In genomic region chr2:74732513-74733316, GRCm38 (mm10) we compare ENCODE assay signal across 13 mouse cellular contexts. TPM values are rescaled to one million over a fixed set of nuclear protein-coding genes. Genes with fewer than 3 reads are reported as not detected.
DNase-seq lines count a peak whose midpoint lies in the region; ATAC-seq and TF ChIP-seq lines count a peak whose summit lies in the region.
"Had no signal": no experiment of that assay in that cellular context is flagged by ENCODE, and none has a peak within 500 bp of the region (broad histone marks: within the 10 kb centered on the region; RNA-seq: fewer than 3 reads in every experiment).

No protein-coding gene starts in this region.

- WGBS in heart, embryonic 13.5 days: 1% methylated on average over 52 of the region's 52 CpGs
- 1% methylated on average over 52 of the region's 52 CpGs for WGBS in limb, embryonic 12.5 days

- no peak for TF ChIP-seq CTCF in E14TG2a.4 (conservative IDR thresholded peaks at IDR 0.05; ENCODE audit: low read length)
- no peak for TF ChIP-seq CTCF in embryonic fibroblast, embryonic 13.5 days (IDR thresholded peaks at IDR 0.05; ENCODE audit: borderline replicate concordance, insufficient read depth, low read length)

- peak overlapping the region; percentile 41 for H3K4me2 ChIP-seq in heart, embryonic 13.5 days
- H3K4me2 ChIP-seq in limb, embryonic 12.5 days: peak overlapping the region; percentile 55

- peaks cover 14% of the 10 kb centered on the region for H3K4me1 ChIP-seq in heart, embryonic 13.5 days
- H3K4me1 ChIP-seq in E14TG2a.4 (replicated peaks; ENCODE audit: low read depth, low read length): peaks cover 40% of the 10 kb centered on the region
- no peaks in the 10 kb centered on the region for H3K4me1 ChIP-seq in embryonic fibroblast, embryonic 13.5 days (ENCODE audit: control insufficient read depth, insufficient read depth, low read length)
- peaks cover 51% of the 10 kb centered on the region for H3K4me1 ChIP-seq in limb, embryonic 12.5 days (replicated peaks)

- H3K9ac ChIP-seq in heart, embryonic 13.5 days: no peak overlapping the region
- H3K9ac ChIP-seq in limb, embryonic 12.5 days (replicated peaks): peak overlapping the region; percentile 12; the same call in 1 of the 2 replicates

- DNase-seq in heart, postnatal 14 days: no peak
- no peak for DNase-seq in spleen, postnatal 4 days (ENCODE audit: low spot score in 2 of 2)
- DNase-seq in right cerebral cortex, postnatal 14 days: no peak
- DNase-seq in MN1 (ENCODE audit: low spot score): no peak
- DNase-seq: adrenal gland, postnatal 10 days; lung, postnatal 4 days; thymus, adult 18-20 months had no signal

- intact Hi-C loops in heart, postnatal 14 days (cut with DNase I): no loop called here

- no peak for TF ChIP-seq POLR2A in embryonic fibroblast, embryonic 13.5 days (IDR thresholded peaks at IDR 0.05; ENCODE audit: low read depth, low read length)

- H3K9me3 ChIP-seq in heart, embryonic 13.5 days: no peaks in the 10 kb centered on the region
- H3K9me3 ChIP-seq in E14TG2a.4 (ENCODE audit: low read length): no peaks in the 10 kb centered on the region
- no peaks in the 10 kb centered on the region for H3K9me3 ChIP-seq in limb, embryonic 12.5 days

- no peak for ATAC-seq in heart, embryonic 13.5 days (ENCODE audit: extremely low read depth, insufficient number of reproducible peaks, low FRiP score, low TSS enrichment)
- no peak for ATAC-seq in limb, embryonic 12.5 days (ENCODE audit: insufficient number of reproducible peaks, insufficient read depth, low FRiP score, low TSS enrichment, low read depth)

- H3K27ac ChIP-seq in heart, embryonic 13.5 days (replicated peaks): no peak overlapping the region
- no peak overlapping the region for H3K27ac ChIP-seq in embryonic fibroblast, embryonic 13.5 days (ENCODE audit: insufficient read depth, low read length)
- no peak overlapping the region for H3K27ac ChIP-seq in limb, embryonic 12.5 days

- peaks cover 100% of the 10 kb centered on the region for H3K27me3 ChIP-seq in heart, embryonic 13.5 days (replicated peaks)
- H3K27me3 ChIP-seq in E14TG2a.4 (ENCODE audit: insufficient read depth, low read length): peaks cover 96% of the 10 kb centered on the region
- peaks cover 90% of the 10 kb centered on the region for H3K27me3 ChIP-seq in limb, embryonic 12.5 days

- no peaks in the 10 kb centered on the region for H3K36me3 ChIP-seq in heart, embryonic 13.5 days
- no peaks in the 10 kb centered on the region for H3K36me3 ChIP-seq in E14TG2a.4 (ENCODE audit: insufficient read depth, low read length)
- no peaks in the 10 kb centered on the region for H3K36me3 ChIP-seq in limb, embryonic 12.5 days

- peak overlapping the region; percentile 31 for H3K4me3 ChIP-seq in heart, embryonic 13.5 days
- H3K4me3 ChIP-seq in E14TG2a.4 (replicated peaks; ENCODE audit: low read length): peak overlapping the region; percentile 37; the same call in 1 of the 2 replicates
- peak overlapping the region; percentile 18 for H3K4me3 ChIP-seq in embryonic fibroblast, embryonic 13.5 days (ENCODE audit: insufficient read depth, low read length)
- H3K4me3 ChIP-seq in limb, embryonic 12.5 days (replicated peaks): peak overlapping the region; percentile 28

RNA-seq across cellular contexts. Expression of gene Gm28230, which starts 6.2 kb away (rescaled TPM):
- polyA plus RNA-seq in heart, embryonic 13.5 days (2015; fragmentation: Nextera tagmentation; extraction: Ambion mirVana): 0.09 TPM in 1 of 2 replicates, not detected in the other
- under 1 TPM in 1 of 2 experiments, not detected in 1; 0.07 TPM for total RNA-seq in heart, postnatal 14 days (2021)
- polyA plus RNA-seq in embryonic fibroblast, embryonic 13.5 days (2011; ENCODE audit: insufficient read length, low read depth, missing spikeins): 0.70 and 1.4 TPM in 2 replicates
- polyA plus RNA-seq in limb, embryonic 12.5 days (2016; fragmentation: Nextera tagmentation; extraction: Ambion mirVana): 0.38 and 0.51 TPM in 2 replicates
- total RNA-seq: layer of hippocampus, postnatal 10 days had no signal

RNA-seq across cellular contexts. Expression of gene Hoxd4, which starts 21.0 kb away (rescaled TPM):
- not detected in 2 replicates for polyA plus RNA-seq in heart, embryonic 13.5 days (2015; fragmentation: Nextera tagmentation; extraction: Ambion mirVana)
- total RNA-seq in heart, postnatal 14 days (2021): under 1 TPM; 0.36 to 0.51 TPM
- 4.1 and 6.7 TPM in 2 replicates for polyA plus RNA-seq in embryonic fibroblast, embryonic 13.5 days (2011; ENCODE audit: insufficient read length, low read depth, missing spikeins)
- polyA plus RNA-seq in limb, embryonic 12.5 days (2016; fragmentation: Nextera tagmentation; extraction: Ambion mirVana): 0.55 and 0.78 TPM in 2 replicates
- total RNA-seq: layer of hippocampus, postnatal 10 days had no signal

RNA-seq across cellular contexts. Expression of gene Hoxd3, which starts 21.0 kb away (rescaled TPM):
- 0.74 and 0.89 TPM in 2 replicates for polyA plus RNA-seq in heart, embryonic 13.5 days (2015; fragmentation: Nextera tagmentation; extraction: Ambion mirVana)
- total RNA-seq in heart, postnatal 14 days (2021): not detected
- 2.7 and 3.3 TPM in 2 replicates for polyA plus RNA-seq in embryonic fibroblast, embryonic 13.5 days (2011; ENCODE audit: insufficient read length, low read depth, missing spikeins)
- 1.4 and 1.5 TPM in 2 replicates for polyA plus RNA-seq in limb, embryonic 12.5 days (2016; fragmentation: Nextera tagmentation; extraction: Ambion mirVana)
- total RNA-seq: layer of hippocampus, postnatal 10 days had no signal

RNA-seq across cellular contexts. Expression of gene Hoxd8, which starts 28.3 kb away (rescaled TPM):
- polyA plus RNA-seq in heart, embryonic 13.5 days (2015; fragmentation: Nextera tagmentation; extraction: Ambion mirVana): 0.07 and 0.23 TPM in 2 replicates
- 1 to 10 TPM; 1.5 to 1.6 TPM for total RNA-seq in heart, postnatal 14 days (2021)
- 9.9 and 16.5 TPM in 2 replicates for polyA plus RNA-seq in embryonic fibroblast, embryonic 13.5 days (2011; ENCODE audit: insufficient read length, low read depth, missing spikeins)
- 7.5 and 7.8 TPM in 2 replicates for polyA plus RNA-seq in limb, embryonic 12.5 days (2016; fragmentation: Nextera tagmentation; extraction: Ambion mirVana)

RNA-seq across cellular contexts. Expression of gene Hoxd1, which starts 30.1 kb away (rescaled TPM):
- not detected in 2 replicates for polyA plus RNA-seq in heart, embryonic 13.5 days (2015; fragmentation: Nextera tagmentation; extraction: Ambion mirVana)
- not detected for total RNA-seq in heart, postnatal 14 days (2021)
- 0.46 TPM in 1 of 2 replicates, not detected in the other for polyA plus RNA-seq in embryonic fibroblast, embryonic 13.5 days (2011; ENCODE audit: insufficient read length, low read depth, missing spikeins)
- 0.41 and 0.43 TPM in 2 replicates for polyA plus RNA-seq in limb, embryonic 12.5 days (2016; fragmentation: Nextera tagmentation; extraction: Ambion mirVana)
- total RNA-seq: adrenal gland, postnatal 10 days; gastrocnemius, adult 8-10 months; layer of hippocampus, postnatal 10 days had no signal
